Mouse (Mus musculus): ENCODE data around the gene Tubb3. TPM values are rescaled to one million over a fixed set of nuclear protein-coding genes. Genes with fewer than 3 reads are reported as not detected.
A peak's percentile ranks its signal among the peaks of the same experiment; 100 is the strongest.
"Not testable (repeated sequence)": the region's sequence is repeated elsewhere in the genome, so short reads cannot be mapped to it uniquely, and the experiment has no call there.

Tubb3 gene
- polyA plus RNA-seq, 1 experiment from 2014 or later: 1.9 TPM

DNA sequence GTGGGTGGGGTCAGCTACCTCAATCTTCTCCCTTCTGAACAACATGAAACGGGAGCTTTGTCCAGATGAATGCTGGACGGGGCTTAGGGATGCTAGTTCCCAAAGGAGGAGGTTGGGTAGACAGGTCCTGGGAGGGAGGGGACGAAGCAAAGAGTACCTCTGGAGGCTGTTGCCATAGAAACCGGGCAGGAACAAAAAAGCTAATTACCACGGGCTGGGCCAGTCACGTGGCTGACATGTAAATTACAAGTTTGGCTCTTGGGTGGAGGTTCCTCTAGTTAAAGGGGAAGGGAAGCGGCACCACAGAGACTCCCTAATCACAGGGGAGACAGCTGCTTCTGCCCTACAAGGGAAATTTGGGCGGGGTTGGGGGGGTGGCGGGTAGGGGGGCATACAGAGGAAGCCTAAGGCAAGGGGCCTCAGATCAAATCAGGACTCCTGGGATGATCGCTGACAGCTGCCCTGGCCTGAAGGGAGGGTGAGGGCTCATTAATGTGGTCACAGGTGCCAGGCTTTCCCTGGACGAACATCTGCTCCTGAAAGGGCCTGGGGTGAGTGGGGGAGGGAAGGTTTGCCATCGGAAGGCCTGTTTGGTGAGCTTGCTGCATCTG lies 1.4 kb downstream of the Tubb3 start:
- no peak for DNase-seq
- no peak overlapping the region for H3K9ac ChIP-seq
- ATAC-seq (ENCODE audit: low read depth): no peak
- 3% methylated on average over 12 of the region's 12 CpGs for WGBS (ENCODE audit: insufficient replicate concordance)
- no peak overlapping the region for H3K4me3 ChIP-seq (replicated peaks)
- peaks cover 62% of the 10 kb centered on the region for H3K27me3 ChIP-seq
- no peak overlapping the region for H3K4me2 ChIP-seq
- no peak overlapping the region for H3K27ac ChIP-seq
- no peaks in the 10 kb centered on the region for H3K36me3 ChIP-seq
- H3K4me1 ChIP-seq (replicated peaks): peaks cover 81% of the 10 kb centered on the region
- no peaks in the 10 kb centered on the region for H3K9me3 ChIP-seq (replicated peaks)

DNA sequence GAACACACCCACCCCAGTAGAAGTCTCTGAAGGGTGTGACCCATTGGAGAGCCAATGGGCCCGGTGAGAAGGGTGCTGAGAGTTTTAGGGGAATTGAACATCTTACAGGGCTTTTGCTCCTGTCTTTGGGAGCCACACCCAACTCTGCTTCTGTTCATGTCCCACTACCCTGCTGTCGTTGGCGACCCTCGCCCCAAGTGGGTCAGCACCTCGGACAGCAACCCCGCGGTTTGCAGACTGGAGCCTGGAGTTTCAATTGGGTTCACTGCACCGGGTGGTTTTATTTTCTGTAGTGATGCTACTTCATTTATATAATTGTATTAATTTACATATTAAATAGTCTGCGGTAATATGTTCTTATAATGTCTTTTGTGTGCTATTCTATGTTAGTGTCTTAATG lies 3.0 kb downstream of the Tubb3 start:
- Histone ChIP-seq H3K36me3 (no peaks in the 10 kb centered on the region), H3K27me3 (peaks cover 50% of the 10 kb centered on the region), H3K9ac (no peak overlapping the region), H3K4me1 (replicated peaks) (peaks cover 69% of the 10 kb centered on the region), H3K9me3 (replicated peaks) (no peaks in the 10 kb centered on the region), H3K4me3 (replicated peaks) (no peak overlapping the region), H3K27ac (no peak overlapping the region), H3K4me2 (no peak overlapping the region)
- ATAC-seq (ENCODE audit: low read depth): no peak
- DNase-seq: no peak
- WGBS (ENCODE audit: insufficient replicate concordance): 6% methylated on average over 9 of the region's 9 CpGs

DNA sequence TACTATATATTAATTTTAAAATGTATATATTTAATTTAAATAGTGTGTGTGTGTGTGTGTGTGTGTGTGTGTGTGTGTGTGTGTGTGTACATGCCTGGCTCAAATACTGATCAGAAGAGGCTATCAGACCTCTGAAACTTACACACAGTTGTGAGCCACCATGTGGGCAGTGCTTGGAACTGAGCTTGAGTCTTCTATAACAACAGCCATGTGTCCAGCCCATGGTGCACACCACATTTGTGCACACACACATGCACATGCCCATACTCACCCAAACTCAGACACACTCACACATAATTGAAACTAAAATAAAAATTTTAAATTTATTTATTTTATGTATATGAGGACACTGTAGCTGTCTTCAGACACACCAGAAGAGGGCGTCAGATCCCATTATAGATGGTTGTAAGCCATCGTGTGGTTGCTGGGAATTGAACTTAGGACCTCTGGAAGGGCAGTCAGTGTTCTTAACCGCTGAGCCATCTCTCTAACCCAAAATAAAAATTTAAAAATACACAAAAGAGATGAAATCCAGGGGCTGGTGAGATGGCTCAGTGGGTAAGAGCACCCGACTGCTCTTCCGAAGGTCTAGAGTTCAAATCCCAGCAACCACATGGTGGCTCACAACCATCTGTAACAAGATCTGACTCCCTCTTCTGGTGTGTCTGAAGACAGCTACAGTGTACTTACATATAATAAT lies 3.9 kb downstream of the Tubb3 start:
- WGBS (ENCODE audit: insufficient replicate concordance): 66% methylated on average over 5 of the region's 5 CpGs
- not testable (repeated sequence) for DNase-seq; H3K27ac ChIP-seq; H3K36me3 ChIP-seq; ATAC-seq (ENCODE audit: low read depth); H3K9ac ChIP-seq; H3K4me2 ChIP-seq; H3K9me3 ChIP-seq (replicated peaks); H3K4me3 ChIP-seq (replicated peaks)
- H3K4me1 ChIP-seq (replicated peaks): peaks cover 60% of the 10 kb centered on the region
- peaks cover 41% of the 10 kb centered on the region for H3K27me3 ChIP-seq

DNA sequence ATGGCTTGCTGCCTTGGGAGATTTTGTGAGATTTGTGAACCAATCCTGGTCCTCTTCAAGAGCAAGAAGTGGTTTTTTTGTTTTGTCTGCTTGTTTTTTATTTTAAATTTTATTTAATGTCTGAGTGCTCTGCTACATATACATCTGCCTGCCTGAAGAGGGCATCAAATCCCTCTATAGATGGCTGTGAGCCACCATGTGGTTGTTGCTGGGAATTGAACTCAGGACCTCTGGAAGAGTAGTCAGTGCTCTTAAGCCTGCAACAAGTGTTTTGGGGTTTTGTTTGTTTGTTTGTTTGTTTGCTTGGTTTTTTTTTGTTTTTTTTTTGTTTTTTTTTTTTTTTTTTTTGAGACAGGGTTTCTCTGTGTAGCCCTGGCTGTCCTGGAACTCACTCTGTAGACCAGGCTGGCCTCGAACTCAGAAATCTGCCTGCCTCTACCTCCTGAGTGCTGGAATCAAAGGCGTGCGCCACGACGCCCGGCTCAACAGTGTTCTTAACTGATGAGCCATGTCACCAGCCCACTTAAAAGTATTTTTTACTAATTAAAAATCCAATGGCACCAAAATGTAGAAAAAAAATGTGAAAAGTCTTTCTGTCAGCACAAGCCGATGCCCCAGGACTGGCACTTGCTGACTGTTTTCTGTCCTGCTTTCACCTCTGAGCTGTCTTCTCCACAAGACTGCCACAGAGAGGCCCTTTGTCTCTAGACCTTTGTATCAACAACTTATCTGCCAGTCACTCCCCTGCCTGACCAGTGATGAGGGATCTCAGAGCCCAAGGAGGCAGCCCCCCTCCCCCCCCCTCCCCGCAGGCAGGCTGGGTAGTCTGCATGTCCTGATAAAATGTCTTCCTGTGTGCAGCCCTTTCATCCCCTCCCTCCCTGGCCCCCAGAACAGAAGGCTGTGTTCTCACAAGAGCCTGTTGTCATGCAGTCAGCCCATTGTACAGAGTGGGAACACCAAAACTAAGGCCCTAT lies 5.0 kb downstream of the Tubb3 start:
- H3K4me2 ChIP-seq: peak overlapping the region; percentile 34
- DNase-seq: peak; percentile 46
- H3K36me3 ChIP-seq: no peaks in the 10 kb centered on the region
- no peaks in the 10 kb centered on the region for H3K9me3 ChIP-seq (replicated peaks)
- ATAC-seq (ENCODE audit: low read depth): peak; percentile 87
- H3K4me1 ChIP-seq (replicated peaks): peaks cover 50% of the 10 kb centered on the region
- H3K27me3 ChIP-seq: peaks cover 30% of the 10 kb centered on the region
- H3K4me3 ChIP-seq (replicated peaks): no peak overlapping the region
- peak overlapping the region; percentile 39; the same call in 1 of the 2 replicates for H3K9ac ChIP-seq
- WGBS (ENCODE audit: insufficient replicate concordance): 22% methylated on average over 8 of the region's 8 CpGs
- H3K27ac ChIP-seq: peak overlapping the region; percentile 73

DNA sequence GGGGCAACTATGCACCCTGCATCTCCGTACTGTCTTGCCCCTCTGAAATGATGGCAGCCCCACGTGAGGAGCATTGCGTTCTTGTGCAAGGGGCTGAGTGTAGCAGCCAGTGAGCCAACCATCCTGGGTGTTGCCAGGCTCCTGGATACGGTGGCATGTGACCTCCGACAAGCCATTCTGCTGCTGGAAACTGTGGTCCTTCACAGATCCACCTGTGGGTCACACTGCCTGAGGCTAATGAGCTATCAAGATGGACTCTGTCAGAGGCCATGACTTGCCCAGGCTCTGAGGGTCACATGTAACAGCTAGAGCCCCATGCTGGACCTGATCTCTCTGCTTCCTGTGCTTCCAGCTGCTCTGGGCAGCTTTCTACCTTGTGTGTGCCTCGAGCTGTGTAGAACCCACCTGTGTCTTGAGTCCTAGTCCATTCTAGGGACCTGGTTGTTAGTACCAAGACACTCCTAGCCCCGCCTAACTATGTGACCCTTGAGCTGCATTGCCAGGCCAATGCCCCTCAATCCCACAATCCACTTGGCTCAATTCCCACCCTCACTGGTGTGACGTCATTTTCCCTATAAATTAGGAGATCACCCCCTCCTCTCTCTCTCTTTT lies 5.8 kb downstream of the Tubb3 start:
- H3K9ac ChIP-seq: peak overlapping the region; percentile 39; the same call in 1 of the 2 replicates
- peak overlapping the region; percentile 69 for H3K27ac ChIP-seq
- no peak overlapping the region for H3K4me3 ChIP-seq (replicated peaks)
- no peaks in the 10 kb centered on the region for H3K9me3 ChIP-seq (replicated peaks)
- peak overlapping the region; percentile 34 for H3K4me2 ChIP-seq
- no peak for DNase-seq
- H3K4me1 ChIP-seq (replicated peaks): peaks cover 48% of the 10 kb centered on the region
- 54% methylated on average over 8 of the region's 8 CpGs for WGBS (ENCODE audit: insufficient replicate concordance)
- ATAC-seq (ENCODE audit: low read depth): peak; percentile 46
- peaks cover 22% of the 10 kb centered on the region for H3K27me3 ChIP-seq
- no peaks in the 10 kb centered on the region for H3K36me3 ChIP-seq

DNA sequence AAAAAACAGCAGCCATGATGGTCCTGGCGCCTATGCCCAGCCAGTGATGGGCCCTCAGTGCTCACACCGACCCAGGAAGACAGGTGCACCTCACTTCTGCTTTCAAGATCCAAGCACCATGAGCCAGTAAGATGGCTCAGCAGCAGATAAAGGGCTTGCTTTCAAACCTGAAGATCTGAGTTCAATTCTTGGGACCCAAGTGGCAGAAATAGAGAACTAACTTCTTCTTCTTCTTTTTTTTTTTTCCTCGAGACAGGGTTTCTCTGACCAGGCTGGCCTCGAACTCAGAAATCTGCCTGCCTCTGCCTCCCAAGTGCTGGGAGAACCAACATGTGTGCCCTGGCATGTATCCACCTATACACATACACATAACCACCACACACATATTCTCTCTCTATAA lies 8.5 kb downstream of the Tubb3 start:
- WGBS (ENCODE audit: insufficient replicate concordance): 61% methylated on average over 4 of the region's 4 CpGs

DNA sequence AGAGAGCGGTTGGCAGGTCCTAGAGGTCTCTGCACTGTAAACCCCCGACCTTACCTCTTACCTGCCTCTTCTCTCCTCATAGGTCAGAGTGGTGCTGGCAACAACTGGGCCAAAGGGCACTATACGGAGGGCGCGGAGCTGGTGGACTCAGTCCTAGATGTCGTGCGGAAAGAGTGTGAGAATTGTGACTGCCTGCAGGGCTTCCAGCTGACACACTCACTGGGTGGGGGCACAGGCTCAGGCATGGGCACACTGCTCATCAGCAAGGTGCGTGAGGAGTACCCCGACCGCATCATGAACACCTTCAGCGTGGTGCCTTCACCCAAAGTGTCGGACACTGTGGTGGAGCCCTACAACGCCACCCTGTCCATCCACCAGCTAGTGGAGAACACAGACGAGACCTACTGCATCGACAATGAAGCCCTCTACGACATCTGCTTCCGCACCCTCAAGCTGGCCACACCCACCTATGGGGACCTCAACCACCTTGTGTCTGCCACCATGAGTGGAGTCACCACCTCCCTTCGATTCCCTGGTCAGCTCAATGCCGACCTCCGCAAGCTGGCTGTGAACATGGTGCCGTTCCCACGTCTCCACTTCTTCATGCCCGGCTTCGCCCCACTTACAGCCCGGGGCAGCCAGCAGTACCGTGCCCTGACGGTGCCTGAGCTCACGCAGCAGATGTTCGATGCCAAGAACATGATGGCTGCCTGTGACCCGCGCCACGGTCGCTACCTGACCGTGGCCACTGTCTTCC lies 9.5 kb downstream of the Tubb3 start:
- no peak overlapping the region for H3K9ac ChIP-seq
- no peak overlapping the region for H3K4me2 ChIP-seq
- no peaks in the 10 kb centered on the region for H3K27me3 ChIP-seq
- no peak overlapping the region for H3K4me3 ChIP-seq (replicated peaks)
- no peak for DNase-seq
- peaks cover 32% of the 10 kb centered on the region for H3K4me1 ChIP-seq (replicated peaks)
- ATAC-seq (ENCODE audit: low read depth): no peak
- WGBS (ENCODE audit: insufficient replicate concordance): 84% methylated on average over 34 of the region's 34 CpGs
- no peaks in the 10 kb centered on the region for H3K36me3 ChIP-seq
- H3K9me3 ChIP-seq (replicated peaks): no peaks in the 10 kb centered on the region
- H3K27ac ChIP-seq: no peak overlapping the region

More for the DNA sequence above, 8.5 kb downstream of the Tubb3 start:
- no peak overlapping the region for H3K9ac ChIP-seq
- H3K4me3 ChIP-seq (replicated peaks): no peak overlapping the region
- ATAC-seq (ENCODE audit: low read depth): no peak
- no peaks in the 10 kb centered on the region for H3K27me3 ChIP-seq
- no peak overlapping the region for H3K4me2 ChIP-seq
- DNase-seq: no peak
- H3K4me1 ChIP-seq (replicated peaks): peaks cover 32% of the 10 kb centered on the region
- no peaks in the 10 kb centered on the region for H3K9me3 ChIP-seq (replicated peaks)
- no peaks in the 10 kb centered on the region for H3K36me3 ChIP-seq
- H3K27ac ChIP-seq: no peak overlapping the region

DNA sequence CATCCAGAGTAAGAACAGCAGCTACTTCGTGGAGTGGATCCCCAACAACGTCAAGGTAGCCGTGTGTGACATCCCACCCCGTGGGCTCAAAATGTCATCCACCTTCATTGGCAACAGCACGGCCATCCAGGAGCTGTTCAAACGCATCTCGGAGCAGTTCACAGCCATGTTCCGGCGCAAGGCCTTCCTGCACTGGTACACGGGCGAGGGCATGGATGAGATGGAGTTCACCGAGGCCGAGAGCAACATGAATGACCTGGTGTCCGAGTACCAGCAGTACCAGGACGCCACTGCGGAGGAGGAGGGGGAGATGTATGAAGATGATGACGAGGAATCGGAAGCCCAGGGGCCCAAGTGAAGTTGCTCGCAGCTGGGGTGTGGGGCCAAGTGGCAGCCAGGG lies 10.1 kb downstream of the Tubb3 start:
- Histone ChIP-seq H3K9me3 (replicated peaks) (peaks cover 1% of the 10 kb centered on the region; the same call in 1 of the 2 replicates), H3K4me2 (no peak overlapping the region), H3K4me3 (replicated peaks) (no peak overlapping the region), H3K36me3 (no peaks in the 10 kb centered on the region), H3K27me3 (no peaks in the 10 kb centered on the region), H3K27ac (no peak overlapping the region), H3K9ac (no peak overlapping the region), H3K4me1 (replicated peaks) (peaks cover 30% of the 10 kb centered on the region)
- DNase-seq: no peak
- ATAC-seq (ENCODE audit: low read depth): no peak
- 73% methylated on average over 19 of the region's 19 CpGs for WGBS (ENCODE audit: insufficient replicate concordance)

DNA sequence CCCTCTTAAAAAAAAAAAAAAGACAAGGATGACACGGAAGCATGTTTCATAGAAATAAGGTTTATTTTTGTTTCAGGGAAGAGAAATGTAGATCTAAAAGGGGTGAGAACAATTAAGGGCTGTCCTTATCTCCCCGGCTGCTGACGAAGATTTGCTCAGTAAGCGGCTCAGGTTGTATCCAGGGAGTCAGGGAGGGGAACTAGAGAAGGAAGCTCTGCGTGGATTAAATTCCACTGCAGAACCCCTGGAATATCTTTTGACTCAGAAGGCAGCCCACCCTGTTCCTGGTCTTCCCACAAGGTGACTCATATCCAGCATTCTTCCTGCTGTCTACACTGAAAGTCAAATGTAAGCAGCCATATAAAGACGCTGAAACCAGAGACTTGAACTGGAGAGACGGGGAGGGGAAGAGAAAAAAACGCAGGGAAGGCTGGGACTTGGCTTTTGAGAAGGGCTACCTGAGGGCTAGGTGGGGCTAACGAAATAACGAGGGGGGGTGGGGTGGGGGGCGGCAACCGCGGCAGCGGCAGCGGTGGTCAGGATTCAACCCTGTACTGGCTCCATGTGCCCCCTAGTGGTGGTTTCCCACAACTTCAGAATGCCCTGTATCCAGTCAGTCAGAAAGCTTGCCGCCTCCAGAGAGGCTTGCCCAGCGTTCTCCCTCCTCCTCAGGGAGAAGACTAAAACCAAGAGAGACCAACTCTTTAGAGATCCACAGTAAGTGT lies 11.0 kb downstream of the Tubb3 start:
- WGBS (ENCODE audit: insufficient replicate concordance): 2% methylated on average over 17 of the region's 17 CpGs
- H3K9ac ChIP-seq: no peak overlapping the region
- H3K4me3 ChIP-seq (replicated peaks): peak overlapping the region; percentile 21
- peak; percentile 57 for DNase-seq
- peaks cover 10% of the 10 kb centered on the region for H3K9me3 ChIP-seq (replicated peaks)
- H3K27ac ChIP-seq: no peak overlapping the region
- H3K36me3 ChIP-seq: no peaks in the 10 kb centered on the region
- H3K4me2 ChIP-seq: peak overlapping the region; percentile 51
- H3K27me3 ChIP-seq: no peaks in the 10 kb centered on the region
- peaks cover 21% of the 10 kb centered on the region for H3K4me1 ChIP-seq (replicated peaks)
- ATAC-seq (ENCODE audit: low read depth): peak; percentile 60; the same call in 1 of the 2 replicates

DNA sequence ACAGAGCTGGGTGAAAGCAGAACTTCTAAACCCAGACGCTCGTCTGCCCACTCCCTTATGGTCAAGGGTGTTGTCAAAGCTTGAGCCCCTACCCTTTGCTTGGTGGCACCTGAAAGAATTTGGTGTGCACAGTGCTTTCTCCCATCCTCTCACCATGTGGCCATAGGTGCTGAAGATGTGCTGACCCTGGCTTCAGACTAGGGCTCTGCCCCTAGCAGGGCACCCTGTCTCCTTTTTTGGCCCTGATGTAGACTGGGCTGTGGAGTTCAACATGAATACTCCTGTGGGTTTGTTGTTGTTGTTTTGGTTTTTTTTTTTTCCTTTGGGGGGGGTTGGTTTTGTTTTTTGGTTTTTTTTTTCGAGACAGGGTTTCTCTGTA lies 11.5 kb downstream of the Tubb3 start:
- WGBS (ENCODE audit: insufficient replicate concordance): 10% methylated on average over 3 of the region's 3 CpGs
- Histone ChIP-seq H3K36me3 (no peaks in the 10 kb centered on the region; the same call in 1 of the 2 replicates), H3K4me2 (peak overlapping the region; percentile 51), H3K4me1 (replicated peaks) (peaks cover 16% of the 10 kb centered on the region), H3K27me3 (no peaks in the 10 kb centered on the region), H3K9ac (no peak overlapping the region), H3K9me3 (replicated peaks) (peaks cover 16% of the 10 kb centered on the region), H3K27ac (no peak overlapping the region), H3K4me3 (replicated peaks) (no peak overlapping the region)
- no peak for DNase-seq
- peak; percentile 39; the same call in 1 of the 2 replicates for ATAC-seq (ENCODE audit: low read depth)

Data from liver, embryonic 13.5 days (tissue).